Mouse (Mus musculus): Measurements from ENCODE around the gene Sgk1.

DNA sequence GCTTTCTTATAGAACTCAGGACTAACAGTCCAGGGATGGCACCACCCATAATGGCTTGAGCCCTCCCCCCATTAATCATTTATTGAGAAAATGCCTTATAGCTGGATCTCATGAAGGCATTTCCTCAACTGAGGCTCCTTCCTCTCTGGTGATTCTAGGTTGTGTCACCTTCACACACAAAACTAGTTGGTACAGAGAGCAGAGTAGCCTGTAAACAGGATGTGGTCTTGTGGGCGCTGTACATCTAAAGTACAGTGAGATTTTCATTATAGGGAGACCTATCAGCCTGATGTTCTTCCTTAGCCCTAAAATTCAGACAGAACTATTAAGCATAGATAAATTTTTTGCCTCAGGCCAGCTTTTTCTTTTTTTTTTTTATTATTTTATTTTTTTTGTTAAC is 23.6 kb downstream of the Sgk1 start:
- TF ChIP-seq POLR2A (IDR thresholded peaks at IDR 0.05; ENCODE audit: insufficient read length, low read depth) (no peak), USF1 (IDR thresholded peaks at IDR 0.05; ENCODE audit: low read depth) (no peak), MYOD1 (IDR thresholded peaks at IDR 0.05; ENCODE audit: control insufficient read depth in 1 of 3, insufficient read length in 2 of 3, low read depth in 2 of 3) (no peak), MYOG (IDR thresholded peaks at IDR 0.05; ENCODE audit: control insufficient read depth in 1 of 3, insufficient read depth in 1 of 3, insufficient read length in 2 of 3, low read depth in 2 of 3) (no peak), CEBPB (IDR thresholded peaks at IDR 0.05; ENCODE audit: insufficient read depth, poor library complexity, severe bottlenecking) (no peak), E2F4 (IDR thresholded peaks at IDR 0.05; ENCODE audit: insufficient read depth) (no peak), TCF12 (IDR thresholded peaks at IDR 0.05; ENCODE audit: insufficient read depth, poor library complexity, severe bottlenecking) (no peak), MAX (IDR thresholded peaks at IDR 0.05; ENCODE audit: low read depth) (no peak)

Data from myocyte (in vitro differentiated cells).